Mouse (Mus musculus) kidney, adult 11 months (tissue): Measurements from ENCODE around the gene Gm5862.
"Not testable (repeated sequence)": the region's sequence is repeated elsewhere in the genome, so short reads cannot be mapped to it uniquely, and the experiment has no call there.

Source experiments
- DNase-seq: peaks from one replicate; pipeline ENCODE4 v3.0.0; 2022

Gm5862 gene

GRCm38 (mm10) chr5:26022816-26023215, at the start of gene Gm5862:
Gene Gm5862 (minus strand): TSS chr5:26022916.
- DNase-seq = not testable (repeated sequence)

DNA sequence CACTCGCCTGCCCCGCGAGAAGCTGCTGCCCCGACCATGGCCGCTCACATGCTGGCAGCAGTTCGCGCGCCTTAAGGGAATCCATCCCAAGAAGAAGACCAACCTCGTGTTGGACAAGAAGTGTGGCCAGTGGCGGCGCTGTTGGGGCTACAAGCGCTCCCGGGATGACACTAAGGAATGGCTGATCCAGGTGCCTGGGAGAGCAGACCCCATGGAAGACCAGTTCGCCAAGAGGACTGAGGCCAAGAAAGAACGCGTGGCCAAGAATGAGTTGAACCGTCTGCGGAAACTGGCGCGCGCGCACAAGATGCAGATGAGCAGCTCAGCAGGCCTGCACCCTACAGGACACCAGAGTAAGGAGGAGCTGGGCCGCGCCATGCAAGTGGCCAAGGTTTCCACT, 48.0 kb upstream of the Gm5862 start:
- no peak for DNase-seq

- DNase-seq = not testable (repeated sequence)
These were observed 35.8 kb upstream of the Gm5862 start, which contains the start of gene Gm7347 for GRCm38 (mm10) chr5:26058481-26058880. Gene Gm7347 (minus strand): TSS chr5:26058581.

- DNase-seq = not testable (repeated sequence)
These were observed 16.7 kb upstream of the Gm5862 start, which contains the start of gene Speer4a for GRCm38 (mm10) chr5:26039458-26039857. Gene Speer4a (minus strand): TSS chr5:26039558.

GRCm38 (mm10) chr5:26007697-26008096, 15.0 kb downstream of the Gm5862 start:
- DNase-seq = not testable (repeated sequence)

- not testable (repeated sequence) for DNase-seq
These were observed 15.6 kb downstream of the Gm5862 start for GRCm38 (mm10) chr5:26006937-26007695.

DNA sequence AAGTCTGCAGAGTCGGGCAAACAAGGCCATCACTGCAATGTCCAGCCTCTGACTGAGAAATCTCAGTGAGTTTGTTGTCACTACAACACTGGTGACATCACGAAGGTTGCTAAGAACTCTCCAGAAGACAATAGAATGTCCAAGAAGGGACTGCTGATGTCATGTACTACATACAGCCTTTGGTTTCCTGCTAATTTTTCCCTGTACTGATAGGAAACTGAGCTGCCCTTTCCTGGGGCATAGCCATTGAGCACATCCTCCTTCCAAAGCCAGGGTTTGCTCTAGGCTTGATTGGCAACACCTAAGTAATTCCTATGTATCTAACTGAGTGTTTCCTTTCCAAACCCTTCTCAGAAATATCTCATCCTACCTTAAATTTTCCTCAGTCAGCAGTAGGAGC, 18.0 kb downstream of the Gm5862 start, which contains the start of gene Gm1979:
Gene Gm1979 (minus strand): TSS at position 101 of the 400 bp plus-strand sequence.
- not testable (repeated sequence) for DNase-seq

GRCm38 (mm10) chr5:25988550-25988949, 34.2 kb downstream of the Gm5862 start, which contains the start of gene Gm21698:
Gene Gm21698 (minus strand): TSS chr5:25988650.
- DNase-seq = not testable (repeated sequence)

GRCm38 (mm10) chr5:25972563-25972962, 50.2 kb downstream of the Gm5862 start, which contains the start of gene Gm21680:
Gene Gm21680 (minus strand): TSS chr5:25972663.
- not testable (repeated sequence) for DNase-seq
